Mouse (Mus musculus): Measurements from ENCODE around the gene Ddx27. TPM values are rescaled to one million over a fixed set of nuclear protein-coding genes. Genes with fewer than 3 reads are reported as not detected.

Ddx27 gene
- polyA plus RNA-seq, 1 experiment, result 7.5 TPM

DNA sequence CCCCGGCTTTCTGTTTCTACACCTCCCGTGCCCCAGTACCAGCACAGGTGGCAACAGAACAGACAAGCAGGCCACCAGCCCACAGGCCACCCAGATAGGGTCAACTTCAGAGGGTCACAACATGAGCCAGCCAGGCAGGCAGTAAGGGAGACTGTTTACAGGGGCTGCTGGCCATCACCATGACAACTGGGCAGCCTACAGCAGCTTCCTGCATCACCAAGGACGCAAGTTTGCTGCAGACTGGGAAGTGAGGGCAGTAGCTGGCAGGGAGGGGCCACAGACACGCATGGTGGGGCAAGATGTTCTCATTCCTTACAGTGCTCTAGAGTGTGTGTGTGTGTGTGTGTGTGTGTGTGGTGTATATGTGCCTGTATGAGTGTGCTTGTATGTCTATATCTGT lies 66.6 kb downstream of the Ddx27 start:
- TF ChIP-seq TAL1 (IDR thresholded peaks at IDR 0.05; ENCODE audit: low read length), result no peak
- H3K4me3 ChIP-seq (replicated peaks), result no peak overlapping the region

More for the DNA sequence above, 66.6 kb downstream of the Ddx27 start:
- no peaks in the 10 kb centered on the region for H3K4me1 ChIP-seq (ENCODE audit: control insufficient read depth)
- no peaks in the 10 kb centered on the region for H3K9me3 ChIP-seq (ENCODE audit: control insufficient read depth, low read length)
- no peaks in the 10 kb centered on the region for H3K36me3 ChIP-seq (ENCODE audit: control insufficient read depth)
- peaks cover 2% of the 10 kb centered on the region for H3K27me3 ChIP-seq (ENCODE audit: control insufficient read depth)

Other genes starting within 250 kb of the Ddx27 start
- 0.13 and 0.46 TPM in 2 replicates for gene Trp53rkb, start 222.7 kb upstream of the Ddx27 start, polyA plus RNA-seq (2012)
- 0.34 and 0.48 TPM in 2 replicates for gene Arfgef2, start 209.6 kb upstream of the Ddx27 start, polyA plus RNA-seq (2012)
- gene Cse1l, start 109.2 kb upstream of the Ddx27 start, polyA plus RNA-seq (2012), result 0.16 and 0.22 TPM in 2 replicates
- 0.94 and 1.0 TPM in 2 replicates for gene Stau1, start 18.9 kb upstream of the Ddx27 start, polyA plus RNA-seq (2012)
- gene Znfx1, start 47.8 kb downstream of the Ddx27 start, polyA plus RNA-seq (2012), result 1.1 and 1.5 TPM in 2 replicates
- not detected in 2 replicates for gene Kcnb1, start 175.0 kb downstream of the Ddx27 start, polyA plus RNA-seq (2012)
- gene Ptgis, start 225.4 kb downstream of the Ddx27 start, polyA plus RNA-seq (2012), result not detected in 2 replicates